ENCODE assay signal across 9 mouse cellular contexts in genomic region chr9:65692959-65693603, GRCm38 (mm10). TPM values are rescaled to one million over a fixed set of nuclear protein-coding genes. Genes with fewer than 3 reads are reported as not detected.
DNase-seq lines count a peak whose midpoint lies in the region; ATAC-seq lines count a peak whose summit lies in the region.
"Had no signal": no experiment of that assay in that cellular context is flagged by ENCODE, and none has a peak within 500 bp of the region (broad histone marks: within the 10 kb centered on the region; RNA-seq: fewer than 3 reads in every experiment).

No protein-coding gene starts in this region.

- H3K4me3 ChIP-seq in heart, embryonic 16.5 days (ENCODE audit: low read length): no peak overlapping the region
- no peak overlapping the region for H3K4me3 ChIP-seq in hindbrain, embryonic 11.5 days (ENCODE audit: low read depth, low read length)
- no peak overlapping the region for H3K4me3 ChIP-seq in midbrain, embryonic 14.5 days (replicated peaks; ENCODE audit: low read depth, low read length)
- H3K4me3 ChIP-seq in liver, embryonic 12.5 days: no peak overlapping the region

- H3K4me2 ChIP-seq in heart, embryonic 16.5 days (ENCODE audit: low read depth, low read length): no peak overlapping the region
- no peak overlapping the region for H3K4me2 ChIP-seq in hindbrain, embryonic 11.5 days (replicated peaks; ENCODE audit: low read depth, low read length)
- no peak overlapping the region for H3K4me2 ChIP-seq in midbrain, embryonic 14.5 days (ENCODE audit: low read length)
- H3K4me2 ChIP-seq in liver, embryonic 12.5 days: no peak overlapping the region

- H3K27ac ChIP-seq in heart, embryonic 16.5 days (ENCODE audit: low read length): peak overlapping the region; percentile 55
- H3K27ac ChIP-seq in hindbrain, embryonic 11.5 days (ENCODE audit: low read depth, low read length): peak overlapping the region; percentile 24
- H3K27ac ChIP-seq in midbrain, embryonic 14.5 days (replicated peaks; ENCODE audit: low read depth, low read length): no peak overlapping the region
- no peak overlapping the region for H3K27ac ChIP-seq in liver, embryonic 12.5 days

- no peak for DNase-seq in heart, postnatal 36 days
- peak; percentile 71 for DNase-seq in MEL-GATA-1-ER (ENCODE audit: extremely low read depth, low read depth)
- DNase-seq in hindbrain, embryonic 11.5 days (ENCODE audit: low spot score): no peak
- peak; percentile 17 for DNase-seq in midbrain, embryonic 14.5 days
- DNase-seq in thymus, postnatal 36 days: no peak
- no peak for DNase-seq in cerebellum, adult 9-10 months
- DNase-seq: kidney, postnatal 10 days had no signal

- intact Hi-C loops in heart, postnatal 36 days (cut with DNase I): loop anchor here (10.0 kb wide), 1 partner anchor 312 kb away; no protein-coding TSS in a partner anchor

- no peak for ATAC-seq in heart, embryonic 16.5 days (replicated peaks; ENCODE audit: extremely low read depth, insufficient read depth, low FRiP score)
- ATAC-seq in hindbrain, embryonic 11.5 days (ENCODE audit: low FRiP score): no peak
- ATAC-seq in midbrain, embryonic 14.5 days (ENCODE audit: low FRiP score, low TSS enrichment): no peak
- no peak for ATAC-seq in liver, embryonic 12.5 days

- H3K36me3 ChIP-seq in heart, embryonic 16.5 days (ENCODE audit: control insufficient read depth, insufficient read depth): peaks cover 37% of the 10 kb centered on the region
- H3K36me3 ChIP-seq in hindbrain, embryonic 11.5 days (ENCODE audit: control insufficient read depth, insufficient read depth, low read length): peaks cover 8% of the 10 kb centered on the region; the same call in 1 of the 2 replicates
- H3K36me3 ChIP-seq in midbrain, embryonic 14.5 days (ENCODE audit: control insufficient read depth, insufficient read depth, low read length): peaks cover 64% of the 10 kb centered on the region
- H3K36me3 ChIP-seq in liver, embryonic 12.5 days: peaks cover 82% of the 10 kb centered on the region

- H3K9ac ChIP-seq in heart, embryonic 16.5 days (ENCODE audit: low read length): peak overlapping the region; percentile 12
- H3K9ac ChIP-seq in hindbrain, embryonic 11.5 days (ENCODE audit: low read depth, low read length): no peak overlapping the region
- H3K9ac ChIP-seq in midbrain, embryonic 14.5 days (replicated peaks; ENCODE audit: low read length): no peak overlapping the region
- no peak overlapping the region for H3K9ac ChIP-seq in liver, embryonic 12.5 days

- no peaks in the 10 kb centered on the region for H3K27me3 ChIP-seq in heart, embryonic 16.5 days (ENCODE audit: control insufficient read depth, insufficient read depth, low read length)
- H3K27me3 ChIP-seq in hindbrain, embryonic 11.5 days (ENCODE audit: control insufficient read depth, insufficient read depth, low read length): no peaks in the 10 kb centered on the region
- H3K27me3 ChIP-seq in midbrain, embryonic 14.5 days (ENCODE audit: control insufficient read depth, insufficient read depth, low read length): no peaks in the 10 kb centered on the region
- H3K27me3 ChIP-seq in liver, embryonic 12.5 days (replicated peaks): no peaks in the 10 kb centered on the region

- WGBS in heart, embryonic 16.5 days: 36% methylated on average over 5 of the region's 5 CpGs
- 50% methylated on average over 5 of the region's 5 CpGs for WGBS in hindbrain, embryonic 11.5 days
- WGBS in midbrain, embryonic 14.5 days: 36% methylated on average over 5 of the region's 5 CpGs
- 40% methylated on average over 5 of the region's 5 CpGs for WGBS in liver, embryonic 12.5 days (ENCODE audit: insufficient replicate concordance)

- H3K9me3 ChIP-seq in heart, embryonic 16.5 days (replicated peaks; ENCODE audit: control insufficient read depth, low read length): no peaks in the 10 kb centered on the region
- H3K9me3 ChIP-seq in hindbrain, embryonic 11.5 days (ENCODE audit: control insufficient read depth, low read length): no peaks in the 10 kb centered on the region
- no peaks in the 10 kb centered on the region for H3K9me3 ChIP-seq in midbrain, embryonic 14.5 days (ENCODE audit: control insufficient read depth, low read length)
- no peaks in the 10 kb centered on the region for H3K9me3 ChIP-seq in liver, embryonic 12.5 days (replicated peaks)

- peaks cover 25% of the 10 kb centered on the region for H3K4me1 ChIP-seq in heart, embryonic 16.5 days (ENCODE audit: control insufficient read depth, insufficient read depth, low read length)
- H3K4me1 ChIP-seq in hindbrain, embryonic 11.5 days (replicated peaks; ENCODE audit: control insufficient read depth, insufficient read depth, low read length): peaks cover 6% of the 10 kb centered on the region; the same call in 1 of the 2 replicates
- H3K4me1 ChIP-seq in midbrain, embryonic 14.5 days (ENCODE audit: control insufficient read depth, insufficient read depth, low read length): peaks cover 4% of the 10 kb centered on the region
- peaks cover 13% of the 10 kb centered on the region for H3K4me1 ChIP-seq in liver, embryonic 12.5 days

RNA-seq across cellular contexts. Expression of gene Oaz2, which starts 25.3 kb away (rescaled TPM):
- polyA plus RNA-seq in heart, embryonic 16.5 days (2015; fragmentation: Nextera tagmentation; extraction: Ambion mirVana): 299 and 313 TPM in 2 replicates
- total RNA-seq in heart, postnatal 36 days (2021): 100 to 1,000 TPM; 225 to 237 TPM
- polyA plus RNA-seq in hindbrain, embryonic 11.5 days (2014; fragmentation: Nextera tagmentation; extraction: Ambion mirVana): 204 and 224 TPM in 2 replicates
- 258 and 300 TPM in 2 replicates for polyA plus RNA-seq in midbrain, embryonic 14.5 days (2014; fragmentation: Nextera tagmentation; extraction: Ambion mirVana)
- 70.3 and 71.0 TPM in 2 replicates for polyA plus RNA-seq in liver, embryonic 12.5 days (2016; fragmentation: Nextera tagmentation; extraction: Ambion mirVana)

Comparison
In these comparisons a context has a peak if more than half of its experiments do, and no peak if none do; other contexts are left out.
1. H3K27ac ChIP-seq: peak in heart, embryonic 16.5 days (single experiment) and hindbrain, embryonic 11.5 days (single experiment); none in midbrain, embryonic 14.5 days (single experiment) and liver, embryonic 12.5 days (single experiment).
2. DNase-seq: peak in MEL-GATA-1-ER (single experiment) and midbrain, embryonic 14.5 days (single experiment); none in heart, postnatal 36 days (0 of 2), hindbrain, embryonic 11.5 days (single experiment), thymus, postnatal 36 days (0 of 2) and cerebellum, adult 9-10 months (single experiment).